Mouse (Mus musculus): ENCODE data around the gene Sinhcaf. TPM values are rescaled to one million over a fixed set of nuclear protein-coding genes. Genes with fewer than 3 reads are reported as not detected.
A peak's percentile ranks its signal among the peaks of the same experiment; 100 is the strongest.
"Not testable (repeated sequence)": the region's sequence is repeated elsewhere in the genome, so short reads cannot be mapped to it uniquely, and the experiment has no call there.

The Sinhcaf gene
- polyA plus RNA-seq, 1 experiment from 2014 or later = 102 TPM

DNA sequence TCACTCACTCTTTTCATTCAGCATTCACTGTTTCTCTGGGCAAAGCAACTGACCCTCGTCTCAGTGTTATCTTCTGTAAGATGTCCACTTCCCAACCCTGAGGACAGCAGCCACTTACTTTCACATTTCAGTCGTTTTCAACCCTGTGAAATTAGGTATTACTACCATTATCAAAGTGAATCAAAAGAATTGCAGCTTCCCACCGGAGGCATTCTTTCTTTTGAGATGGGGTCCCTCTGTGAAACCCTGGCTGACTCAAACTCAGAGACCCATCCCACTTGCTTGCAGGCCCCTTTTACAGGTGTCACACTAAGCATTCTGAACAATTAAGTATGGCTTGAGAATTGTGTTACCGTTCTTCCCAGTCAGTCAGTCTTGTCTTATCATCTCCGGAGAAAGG, 4.4 kb downstream of the Sinhcaf start:
- DNase-seq (ENCODE audit: low spot score) = no peak
- no peak for ATAC-seq (replicated peaks; ENCODE audit: low FRiP score)
- WGBS = 64% methylated on average over 5 of the region's 5 CpGs
- Histone ChIP-seq H3K9me3 (ENCODE audit: control insufficient read depth, low read length) (no peaks in the 10 kb centered on the region), H3K9ac (ENCODE audit: low read depth, low read length) (no peak overlapping the region), H3K4me2 (no peak overlapping the region), H3K27me3 (replicated peaks; ENCODE audit: control insufficient read depth, insufficient read depth, low read length) (no peaks in the 10 kb centered on the region), H3K27ac (ENCODE audit: low read depth, low read length) (no peak overlapping the region), H3K36me3 (ENCODE audit: control insufficient read depth, insufficient read depth, low read length) (peaks cover 5% of the 10 kb centered on the region; the same call in 1 of the 2 replicates), H3K4me3 (ENCODE audit: low read depth, low read length) (no peak overlapping the region), H3K4me1 (replicated peaks; ENCODE audit: control insufficient read depth, insufficient read depth, low read length) (peaks cover 20% of the 10 kb centered on the region)

DNA sequence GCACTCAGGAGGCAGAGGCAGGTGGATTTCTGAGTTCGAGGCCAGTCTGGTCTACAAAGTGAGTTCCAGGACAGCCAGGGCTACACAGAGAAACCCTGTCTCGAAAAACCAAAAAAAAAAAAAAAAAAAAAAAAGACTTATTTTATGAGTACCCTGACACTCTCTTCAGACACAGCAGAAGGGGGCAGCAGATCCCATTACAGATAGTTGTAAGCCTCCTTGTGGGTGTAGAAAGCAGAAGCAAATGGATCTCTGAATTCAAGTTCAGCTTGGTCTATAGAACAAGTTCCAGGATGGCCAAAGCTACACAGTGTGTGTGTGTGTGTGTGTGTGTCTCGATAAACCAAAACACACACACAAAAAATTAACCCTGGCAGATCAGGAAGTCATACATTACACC, 5.9 kb downstream of the Sinhcaf start:
- DNase-seq (ENCODE audit: low spot score); ATAC-seq (replicated peaks; ENCODE audit: low FRiP score): not testable (repeated sequence)

DNA sequence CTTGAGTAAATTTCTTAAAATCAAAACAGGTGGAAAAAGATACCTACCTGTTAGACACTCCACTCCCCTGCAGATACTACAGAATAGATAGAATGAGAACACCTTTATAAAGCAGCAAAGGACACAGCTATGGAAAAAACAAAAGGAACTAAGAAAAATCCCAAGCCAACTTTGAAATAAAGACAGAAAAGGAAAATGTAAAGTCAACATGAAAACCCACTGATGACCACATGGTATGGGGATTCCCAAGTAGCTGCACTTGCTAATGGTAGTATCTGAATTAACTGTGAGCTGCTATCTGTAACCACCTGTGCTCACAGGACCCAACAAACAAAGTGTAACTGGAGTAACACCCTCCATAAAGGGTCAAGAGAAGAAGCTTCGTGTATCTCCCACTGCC, 8.6 kb downstream of the Sinhcaf start:
- Histone ChIP-seq H3K27ac (ENCODE audit: low read depth, low read length) (no peak overlapping the region), H3K4me1 (replicated peaks; ENCODE audit: control insufficient read depth, insufficient read depth, low read length) (peaks cover 24% of the 10 kb centered on the region), H3K4me3 (ENCODE audit: low read depth, low read length) (no peak overlapping the region), H3K9me3 (ENCODE audit: control insufficient read depth, low read length) (no peaks in the 10 kb centered on the region), H3K27me3 (replicated peaks; ENCODE audit: control insufficient read depth, insufficient read depth, low read length) (no peaks in the 10 kb centered on the region), H3K9ac (ENCODE audit: low read depth, low read length) (no peak overlapping the region), H3K36me3 (ENCODE audit: control insufficient read depth, insufficient read depth, low read length) (peaks cover 2% of the 10 kb centered on the region; the same call in 1 of the 2 replicates), H3K4me2 (no peak overlapping the region)
- peak; percentile 44; the same call in 1 of the 2 replicates for ATAC-seq (replicated peaks; ENCODE audit: low FRiP score)
- WGBS = 44% methylated on average over 1 of the region's 1 CpGs
- DNase-seq (ENCODE audit: low spot score) = no peak

More for the DNA sequence above, 5.9 kb downstream of the Sinhcaf start:
- not testable (repeated sequence) for H3K27ac ChIP-seq (ENCODE audit: low read depth, low read length); H3K4me2 ChIP-seq; H3K27me3 ChIP-seq (replicated peaks; ENCODE audit: control insufficient read depth, insufficient read depth, low read length); H3K36me3 ChIP-seq (ENCODE audit: control insufficient read depth, insufficient read depth, low read length); H3K9ac ChIP-seq (ENCODE audit: low read depth, low read length); H3K4me3 ChIP-seq (ENCODE audit: low read depth, low read length); H3K9me3 ChIP-seq (ENCODE audit: control insufficient read depth, low read length)
- peaks cover 21% of the 10 kb centered on the region for H3K4me1 ChIP-seq (replicated peaks; ENCODE audit: control insufficient read depth, insufficient read depth, low read length)
- 84% methylated on average over 2 of the region's 3 CpGs for WGBS

DNA sequence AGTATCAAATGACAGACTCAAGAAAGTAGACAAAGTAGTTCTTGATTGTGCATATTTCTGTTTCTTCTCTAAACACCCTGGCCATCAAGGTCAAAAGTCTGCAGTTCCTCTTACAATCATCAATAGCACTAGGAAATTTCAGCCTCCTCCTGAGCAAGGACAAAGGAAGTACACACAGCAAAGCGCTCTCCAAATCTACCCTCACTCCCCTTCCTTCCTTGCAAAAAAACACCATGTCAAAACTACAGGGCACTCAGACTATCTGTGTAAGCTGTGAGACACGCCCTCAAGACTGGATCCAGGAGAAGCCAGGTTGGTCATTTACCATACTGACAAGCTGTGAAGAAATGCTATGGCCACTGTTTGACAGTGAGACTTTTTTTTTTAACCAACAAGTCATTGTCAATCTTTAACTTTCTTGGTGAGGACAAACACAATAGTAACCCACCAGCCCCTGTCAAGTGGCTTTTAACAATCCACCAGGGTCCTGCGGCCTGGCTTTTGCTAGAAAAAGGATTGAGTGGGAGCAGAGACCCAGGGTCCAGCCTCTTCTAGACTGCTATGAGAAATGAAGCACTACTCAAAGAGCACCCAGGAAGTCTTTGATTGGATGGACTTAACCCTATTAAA, 11.2 kb downstream of the Sinhcaf start:
- WGBS = 72% methylated on average over 3 of the region's 3 CpGs
- peaks cover 14% of the 10 kb centered on the region for H3K4me1 ChIP-seq (replicated peaks; ENCODE audit: control insufficient read depth, insufficient read depth, low read length)
- ATAC-seq (replicated peaks; ENCODE audit: low FRiP score) = no peak
- H3K9ac ChIP-seq (ENCODE audit: low read depth, low read length) = no peak overlapping the region
- no peak overlapping the region for H3K27ac ChIP-seq (ENCODE audit: low read depth, low read length)
- no peak overlapping the region for H3K4me3 ChIP-seq (ENCODE audit: low read depth, low read length)
- H3K27me3 ChIP-seq (replicated peaks; ENCODE audit: control insufficient read depth, insufficient read depth, low read length) = no peaks in the 10 kb centered on the region
- DNase-seq (ENCODE audit: low spot score) = no peak
- peaks cover 18% of the 10 kb centered on the region for H3K36me3 ChIP-seq (ENCODE audit: control insufficient read depth, insufficient read depth, low read length)
- H3K4me2 ChIP-seq = no peak overlapping the region
- no peaks in the 10 kb centered on the region for H3K9me3 ChIP-seq (ENCODE audit: control insufficient read depth, low read length)

DNA sequence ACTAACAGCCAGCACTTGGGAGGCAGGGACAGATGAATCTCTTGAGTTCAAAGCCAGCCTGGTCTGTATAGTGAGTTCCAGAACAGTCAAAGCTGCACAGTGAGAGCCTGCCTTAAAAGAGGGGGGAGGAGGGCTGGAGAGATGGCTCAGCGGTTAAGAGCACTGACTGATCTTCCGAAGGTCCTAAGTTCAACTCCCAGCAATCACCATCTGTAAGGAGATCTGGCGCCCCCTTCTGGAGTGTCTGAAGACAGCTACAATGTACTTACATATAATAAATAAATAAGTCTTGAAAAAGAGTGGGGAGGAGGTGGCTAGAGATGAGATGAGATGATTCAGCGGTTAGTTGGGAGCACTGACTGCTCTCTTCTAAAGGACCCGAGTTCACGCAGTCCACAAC, 15.0 kb downstream of the Sinhcaf start:
- Histone ChIP-seq H3K36me3 (ENCODE audit: control insufficient read depth, insufficient read depth, low read length) (peaks cover 32% of the 10 kb centered on the region), H3K27me3 (replicated peaks; ENCODE audit: control insufficient read depth, insufficient read depth, low read length) (no peaks in the 10 kb centered on the region), H3K4me1 (replicated peaks; ENCODE audit: control insufficient read depth, insufficient read depth, low read length) (peaks cover 7% of the 10 kb centered on the region), H3K27ac (ENCODE audit: low read depth, low read length) (no peak overlapping the region), H3K4me3 (ENCODE audit: low read depth, low read length) (no peak overlapping the region), H3K9me3 (ENCODE audit: control insufficient read depth, low read length) (no peaks in the 10 kb centered on the region), H3K4me2 (no peak overlapping the region), H3K9ac (ENCODE audit: low read depth, low read length) (no peak overlapping the region)
- 79% methylated on average over 6 of the region's 6 CpGs for WGBS
- DNase-seq (ENCODE audit: low spot score) = no peak
- 0 out of 2 replicates have a peak, but pooled peaks have one; percentile 24 for ATAC-seq (replicated peaks; ENCODE audit: low FRiP score)

DNA sequence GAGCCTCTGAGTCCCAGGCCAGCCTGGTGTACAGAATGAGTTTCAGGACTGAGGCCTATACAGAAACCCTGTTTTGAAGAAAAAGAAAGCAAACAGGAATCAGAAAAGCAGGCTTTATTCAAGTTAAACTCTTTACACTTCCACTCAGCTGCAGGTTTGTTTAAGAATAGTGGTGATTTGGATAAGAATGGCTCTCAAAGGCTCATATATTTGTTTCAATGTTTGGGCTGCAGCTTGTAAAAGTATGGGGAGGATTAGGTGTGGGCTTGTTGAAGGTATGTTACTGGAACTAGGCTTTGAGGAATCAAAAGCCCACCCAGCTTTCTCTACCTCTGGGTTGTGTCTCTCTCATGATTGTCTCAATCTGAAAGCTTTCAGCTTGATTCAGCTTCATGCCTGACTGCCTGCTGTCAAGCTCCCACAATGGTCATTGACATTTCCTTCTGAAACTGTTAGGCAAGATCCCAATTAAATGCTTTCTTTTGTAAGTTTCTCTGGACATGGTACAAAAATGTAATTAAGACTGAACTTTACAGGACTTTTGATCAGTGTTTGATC, 27.3 kb downstream of the Sinhcaf start:
- no peaks in the 10 kb centered on the region for H3K27me3 ChIP-seq (replicated peaks; ENCODE audit: control insufficient read depth, insufficient read depth, low read length)
- no peaks in the 10 kb centered on the region for H3K9me3 ChIP-seq (ENCODE audit: control insufficient read depth, low read length)
- H3K36me3 ChIP-seq (ENCODE audit: control insufficient read depth, insufficient read depth, low read length) = peaks cover 8% of the 10 kb centered on the region; the same call in 1 of the 2 replicates
- ATAC-seq (replicated peaks; ENCODE audit: low FRiP score) (no peak), DNase-seq (ENCODE audit: low spot score) (no peak)
- no peak overlapping the region for H3K4me3 ChIP-seq (ENCODE audit: low read depth, low read length)
- no peak overlapping the region for H3K9ac ChIP-seq (ENCODE audit: low read depth, low read length)
- no peak overlapping the region for H3K4me2 ChIP-seq
- H3K27ac ChIP-seq (ENCODE audit: low read depth, low read length) = no peak overlapping the region
- no peaks in the 10 kb centered on the region for H3K4me1 ChIP-seq (replicated peaks; ENCODE audit: control insufficient read depth, insufficient read depth, low read length)

DNA sequence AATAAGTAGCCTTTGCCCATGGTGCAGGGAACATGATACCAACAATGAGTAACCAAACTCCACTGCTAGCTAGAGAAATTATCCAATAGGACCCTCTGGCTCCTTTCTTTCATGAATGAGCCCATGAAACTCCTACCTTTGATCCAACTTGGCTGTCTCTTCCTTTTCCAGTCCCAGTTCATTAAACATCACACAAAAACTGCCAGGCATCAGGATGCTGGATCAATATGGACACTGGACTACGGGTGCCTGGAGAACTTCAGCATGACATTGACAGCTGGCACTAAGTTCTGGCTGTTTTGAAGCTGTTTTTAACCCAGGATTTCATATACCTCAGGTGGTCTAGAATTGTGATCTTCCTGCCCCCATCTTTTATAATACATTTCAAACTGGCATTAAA, 28.6 kb downstream of the Sinhcaf start:
- Histone ChIP-seq H3K4me2 (no peak overlapping the region), H3K27ac (ENCODE audit: low read depth, low read length) (no peak overlapping the region), H3K9me3 (ENCODE audit: control insufficient read depth, low read length) (no peaks in the 10 kb centered on the region), H3K9ac (ENCODE audit: low read depth, low read length) (no peak overlapping the region), H3K36me3 (ENCODE audit: control insufficient read depth, insufficient read depth, low read length) (peaks cover 8% of the 10 kb centered on the region; the same call in 1 of the 2 replicates), H3K4me1 (replicated peaks; ENCODE audit: control insufficient read depth, insufficient read depth, low read length) (no peaks in the 10 kb centered on the region), H3K4me3 (ENCODE audit: low read depth, low read length) (no peak overlapping the region), H3K27me3 (replicated peaks; ENCODE audit: control insufficient read depth, insufficient read depth, low read length) (no peaks in the 10 kb centered on the region)
- WGBS = 66% methylated on average over 1 of the region's 1 CpGs
- ATAC-seq (replicated peaks; ENCODE audit: low FRiP score) (no peak), DNase-seq (ENCODE audit: low spot score) (no peak)

DNA sequence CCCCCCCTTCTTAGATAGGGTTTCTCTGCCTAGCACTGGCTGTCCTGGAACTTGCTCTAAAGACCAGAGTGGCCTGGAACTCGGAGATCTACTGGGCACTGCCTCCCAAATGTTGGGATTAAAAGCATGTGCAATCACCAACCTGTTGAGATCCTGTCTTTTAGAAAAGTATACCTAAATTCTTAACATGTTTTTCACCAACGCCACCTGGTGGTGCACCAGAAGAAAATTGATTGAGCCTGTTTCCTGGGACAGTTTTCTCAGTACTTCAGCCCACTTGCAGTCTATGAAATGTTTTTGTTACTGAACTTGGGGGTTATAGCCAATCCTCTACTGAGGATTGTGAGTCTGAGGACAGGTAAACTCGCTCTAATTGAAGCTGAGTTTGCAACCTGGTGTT, 29.4 kb downstream of the Sinhcaf start:
- WGBS = 28% methylated on average over 3 of the region's 3 CpGs
- no peaks in the 10 kb centered on the region for H3K27me3 ChIP-seq (replicated peaks; ENCODE audit: control insufficient read depth, insufficient read depth, low read length)
- no peaks in the 10 kb centered on the region for H3K9me3 ChIP-seq (ENCODE audit: control insufficient read depth, low read length)
- ATAC-seq (replicated peaks; ENCODE audit: low FRiP score) (no peak), DNase-seq (ENCODE audit: low spot score) (no peak)
- H3K4me1 ChIP-seq (replicated peaks; ENCODE audit: control insufficient read depth, insufficient read depth, low read length) = no peaks in the 10 kb centered on the region
- H3K4me3 ChIP-seq (ENCODE audit: low read depth, low read length) = no peak overlapping the region
- no peak overlapping the region for H3K4me2 ChIP-seq
- H3K27ac ChIP-seq (ENCODE audit: low read depth, low read length) = no peak overlapping the region
- no peak overlapping the region for H3K9ac ChIP-seq (ENCODE audit: low read depth, low read length)
- peaks cover 8% of the 10 kb centered on the region; the same call in 1 of the 2 replicates for H3K36me3 ChIP-seq (ENCODE audit: control insufficient read depth, insufficient read depth, low read length)

DNA sequence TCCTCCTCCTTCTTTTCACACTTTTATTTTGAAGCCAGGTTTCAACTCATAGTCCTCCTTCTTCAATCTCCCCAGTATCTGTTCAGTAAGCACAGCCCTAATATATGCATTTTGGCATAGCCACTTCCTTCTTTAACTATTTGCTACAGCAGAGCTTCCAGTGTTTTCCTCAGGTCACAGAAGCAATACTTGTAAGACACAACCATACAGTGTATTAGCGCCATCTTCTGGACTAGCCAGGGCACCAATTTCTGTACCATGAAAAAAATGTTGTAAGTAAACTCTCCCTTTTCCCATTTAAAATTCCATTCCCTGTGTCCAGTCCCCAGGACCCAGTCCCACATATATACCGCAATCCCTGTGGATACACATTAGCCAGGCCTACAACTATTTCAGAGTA, 32.3 kb downstream of the Sinhcaf start:
- Histone ChIP-seq H3K9me3 (ENCODE audit: control insufficient read depth, low read length) (no peaks in the 10 kb centered on the region), H3K9ac (ENCODE audit: low read depth, low read length) (no peak overlapping the region), H3K4me2 (no peak overlapping the region), H3K36me3 (ENCODE audit: control insufficient read depth, insufficient read depth, low read length) (no peaks in the 10 kb centered on the region), H3K4me1 (replicated peaks; ENCODE audit: control insufficient read depth, insufficient read depth, low read length) (no peaks in the 10 kb centered on the region), H3K27ac (ENCODE audit: low read depth, low read length) (no peak overlapping the region), H3K4me3 (ENCODE audit: low read depth, low read length) (no peak overlapping the region), H3K27me3 (replicated peaks; ENCODE audit: control insufficient read depth, insufficient read depth, low read length) (no peaks in the 10 kb centered on the region)
- ATAC-seq (replicated peaks; ENCODE audit: low FRiP score) (no peak; the same call in 1 of the 2 replicates), DNase-seq (ENCODE audit: low spot score) (no peak)
- 7% methylated on average over 2 of the region's 2 CpGs for WGBS
